Mouse (Mus musculus) left cerebral cortex, adult 2 months (tissue): ENCODE results near the gene Vegfb. TPM values are rescaled to one million over a fixed set of nuclear protein-coding genes. Genes with fewer than 3 reads are reported as not detected.
A peak's percentile ranks its signal among the peaks of the same experiment; 100 is the strongest.

Experiments
- DNase-seq, 2 experiments: peaks; one replicate each; pipeline ENCODE4 v3.0.0; 2021 to 2022; ENCODE audit warnings: low spot score in 2 of 2, mixed read lengths in 1 of 2; ENCODE audit errors: extremely low spot score in 1 of 2
- H3K27ac ChIP-seq: fragments of 200-600 bp; 2 replicates; pipeline ENCODE4 v1.8.1; 2022
- H3K4me3 ChIP-seq: fragments of 200-600 bp; 2 replicates; pipeline ENCODE4 v1.8.1; 2022
- CTCF ChIP-seq: fragments of 200-600 bp; IDR thresholded peaks from 2 replicates; pipeline ENCODE4 v1.8.1; 2022; ENCODE audit warnings: antibody characterized with exemption, mild to moderate bottlenecking, moderate library complexity
- intact Hi-C: fragments of 180-260 bp; cut with DNase I; formaldehyde crosslinking; loops from one replicate; pipeline ENCODE4 v1.15.1; 2025
- total RNA-seq, 2 experiments: library from RNA; stranded (reverse); gene quantifications; 2 replicates each; pipeline ENCODE4 v1.2.3; 2021

Vegfb gene
- total RNA-seq, 2 experiments from 2014 or later = 89.4 to 101 TPM

GRCm38 (mm10) chr19:6947742-6948141 lies 39.7 kb downstream of the Vegfb start:
- TF ChIP-seq CTCF = no peak
- no peak overlapping the region for H3K4me3 ChIP-seq
- no peak overlapping the region for H3K27ac ChIP-seq
- intact Hi-C loops = loop anchor here (5.0 kb wide), 1 partner anchor 700 kb away; no protein-coding TSS in a partner anchor
- no peak for DNase-seq

DNA sequence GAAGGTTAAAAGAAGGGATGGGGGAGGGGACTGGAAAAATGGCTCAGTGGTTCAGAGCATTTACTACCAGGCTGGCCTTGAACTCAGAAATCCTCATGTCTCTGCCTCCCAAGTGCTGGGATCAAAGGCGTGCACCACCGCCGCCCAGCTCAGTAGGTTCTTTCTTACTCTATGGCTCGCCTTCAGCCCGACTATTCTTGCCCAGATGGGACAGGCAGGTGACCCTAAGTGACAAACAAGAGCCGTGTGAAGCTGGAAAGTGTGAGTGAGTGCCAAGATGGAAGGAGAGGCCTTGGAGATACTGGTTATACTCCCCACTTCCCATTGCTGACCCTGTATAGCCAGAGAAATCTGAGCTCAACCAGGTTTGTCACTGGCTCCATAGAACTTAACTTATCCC lies 43.7 kb downstream of the Vegfb start:
- intact Hi-C loops = loop anchor here (5.0 kb wide), 1 partner anchor 34 kb away; the partner anchor contains the start of gene Plcb3
- Histone ChIP-seq H3K4me3 (no peak overlapping the region), H3K27ac (no peak overlapping the region)
- DNase-seq = no peak
- TF ChIP-seq CTCF = no peak

DNA sequence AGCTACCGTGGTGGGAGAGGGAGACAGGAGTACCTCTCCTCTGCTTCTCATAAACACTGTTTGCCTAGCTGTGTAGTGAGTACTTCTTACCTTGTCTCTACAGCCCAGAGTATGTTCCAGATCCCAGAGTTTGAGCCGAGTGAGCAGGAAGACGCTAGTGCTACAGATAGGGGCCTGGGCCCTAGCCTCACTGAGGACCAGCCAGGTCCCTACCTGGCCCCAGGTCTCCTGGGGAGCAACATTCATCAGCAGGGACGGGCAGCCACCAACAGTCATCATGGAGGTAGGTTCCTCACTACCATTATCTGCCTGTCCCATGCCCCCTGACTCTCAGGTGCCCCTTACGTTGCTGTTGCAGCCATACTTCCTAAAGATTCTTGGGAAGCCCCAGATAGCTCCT lies 44.7 kb downstream of the Vegfb start:
- H3K27ac ChIP-seq = peak overlapping the region; percentile 97
- intact Hi-C loops = loop anchor here (1.0 to 5.0 kb wide), 2 partner anchors 8 to 35 kb away; partner anchors contain the start of gene Plcb3
- TF ChIP-seq CTCF = no peak
- peak overlapping the region; percentile 92 for H3K4me3 ChIP-seq
- no peak for DNase-seq

GRCm38 (mm10) chr19:6942249-6942691 lies 45.2 kb downstream of the Vegfb start, which contains the start of gene Gpr137:
Gene Gpr137 (minus strand): TSS chr19:6942480.
- intact Hi-C loops = loop anchor here (1.0 to 5.0 kb wide), 2 partner anchors 8 to 35 kb away; partner anchors contain the start of gene Plcb3
- peak; percentile 92 for DNase-seq
- TF ChIP-seq CTCF = no peak

DNA sequence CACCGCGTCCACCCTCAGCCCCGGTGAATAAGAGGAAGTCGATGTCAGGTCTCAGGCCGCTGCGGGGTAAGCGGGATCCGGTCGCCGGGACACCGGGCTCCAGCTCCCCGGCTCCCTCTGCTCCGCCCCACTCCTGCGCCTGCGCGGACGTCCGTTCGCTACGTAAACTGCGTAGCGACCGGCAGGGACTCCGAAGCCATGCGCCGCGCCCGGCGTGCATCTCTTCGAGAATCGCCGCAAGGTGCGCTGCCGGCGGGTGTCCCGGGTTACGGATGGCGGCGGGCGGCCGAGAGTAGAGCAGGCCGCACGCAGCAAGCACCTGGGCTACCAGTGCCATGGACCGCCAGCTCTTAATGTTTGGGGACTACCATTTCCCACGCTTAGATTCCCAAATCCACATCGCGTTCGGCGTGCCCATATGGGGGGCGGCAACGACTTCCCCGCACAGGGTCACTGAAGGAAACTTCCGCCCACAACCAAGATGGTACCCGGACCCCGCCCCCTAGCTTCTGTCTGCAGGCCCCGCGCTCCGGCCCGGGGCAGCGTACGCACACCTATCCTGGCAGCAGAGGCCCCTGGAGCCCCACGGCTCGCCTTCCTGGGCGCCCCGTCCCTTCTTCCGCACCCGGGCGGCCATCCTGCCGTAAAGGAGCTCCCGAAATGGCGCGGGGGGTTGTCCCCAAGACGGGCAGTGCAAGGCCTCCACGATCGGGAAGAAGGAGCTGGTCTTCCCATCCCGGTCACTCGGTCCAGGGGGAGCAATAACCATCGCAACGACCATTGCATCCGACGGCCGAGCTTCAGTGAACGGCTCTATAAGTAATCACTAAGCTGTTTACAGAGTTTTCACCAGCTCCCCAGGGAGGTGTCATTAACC lies 45.8 kb downstream of the Vegfb start, which contains the start of gene Bad:
TSS of gene Bad (plus strand) at position 490 of the 877 bp plus-strand sequence.
- DNase-seq = peak; percentile 92 to 96
- intact Hi-C loops = loop anchor here (1.0 to 5.0 kb wide), 2 partner anchors 9 to 36 kb away; partner anchors contain the start of gene Plcb3
- Histone ChIP-seq H3K27ac (peak within 1 kb of the TSS; percentile 97), H3K4me3 (peak within 1 kb of the TSS; percentile 92)
- TF ChIP-seq CTCF = no peak; the same call in 1 of the 2 replicates

More at GRCm38 (mm10) chr19:6942249-6942691, 45.2 kb downstream of the Vegfb start, which contains the start of gene Gpr137:
- peak within 1 kb of the TSS; percentile 97 for H3K27ac ChIP-seq
- peak within 1 kb of the TSS; percentile 92 for H3K4me3 ChIP-seq

DNA sequence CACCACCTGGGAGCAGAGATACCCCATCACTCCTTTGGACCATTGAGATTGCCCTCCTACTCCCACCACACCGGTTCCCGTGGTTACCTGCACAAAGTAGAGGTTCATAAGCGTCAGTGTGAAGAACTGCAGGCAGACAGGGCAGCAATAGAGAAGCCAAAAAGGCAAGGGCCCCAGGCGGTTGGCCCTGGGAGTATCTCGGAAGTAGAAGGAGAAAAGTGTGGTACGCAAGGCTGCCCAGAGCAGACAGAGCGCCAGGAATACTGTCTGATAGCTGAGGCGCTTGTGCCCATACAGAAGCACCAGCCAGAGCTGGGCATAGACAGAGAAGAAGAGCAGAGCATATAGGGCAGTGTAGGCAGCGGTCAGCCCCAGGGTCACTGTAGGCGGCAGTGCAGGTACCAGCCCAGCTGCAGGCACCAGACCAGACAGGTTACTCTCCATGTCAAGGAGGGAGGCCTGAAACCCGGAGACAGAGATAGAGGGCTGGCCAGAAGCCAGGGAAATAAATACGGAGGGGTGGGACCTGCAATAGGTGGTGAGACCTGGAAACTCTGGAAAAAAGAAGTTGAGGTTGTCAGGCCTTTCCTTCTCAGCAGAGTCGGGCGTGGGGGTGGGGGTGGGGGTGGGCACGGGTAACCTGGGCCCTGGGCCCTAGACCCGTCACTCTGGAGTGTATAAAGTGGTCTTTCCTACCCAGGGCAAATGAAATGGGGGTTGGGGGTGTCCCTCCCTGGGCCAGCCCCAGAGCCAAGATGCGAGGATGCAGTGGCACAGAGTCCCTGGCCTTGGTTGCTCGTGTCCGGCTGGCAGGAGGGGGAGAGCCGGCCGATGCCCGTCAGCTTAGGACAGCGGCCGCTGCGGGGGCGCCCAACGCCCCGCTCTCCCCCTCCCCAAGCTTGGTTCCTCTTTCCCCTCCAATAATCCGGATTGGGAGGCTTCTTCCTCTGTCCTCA lies 46.8 kb downstream of the Vegfb start:
- intact Hi-C loops = loop anchor here (5.0 kb wide), 1 partner anchor 37 kb away; the partner anchor contains the start of gene Plcb3
- Histone ChIP-seq H3K27ac (peak overlapping the region; percentile 97), H3K4me3 (peak overlapping the region; percentile 92)
- no peak for TF ChIP-seq CTCF
- no peak for DNase-seq

GRCm38 (mm10) chr19:6939106-6940002 lies 48.1 kb downstream of the Vegfb start:
- no peak for TF ChIP-seq CTCF
- DNase-seq = no peak
- peak overlapping the region; percentile 92 for H3K4me3 ChIP-seq
- intact Hi-C loops = loop anchor here (5.0 kb wide), 1 partner anchor 38 kb away; the partner anchor contains the start of gene Plcb3
- peak overlapping the region; percentile 97; the same call in 1 of the 2 replicates for H3K27ac ChIP-seq

GRCm38 (mm10) chr19:6937541-6938465 lies 49.6 kb downstream of the Vegfb start:
- intact Hi-C loops = no loop called here
- Histone ChIP-seq H3K27ac (no peak overlapping the region), H3K4me3 (no peak overlapping the region)
- no peak for DNase-seq
- no peak for TF ChIP-seq CTCF

GRCm38 (mm10) chr19:6936299-6936698 lies 51.2 kb downstream of the Vegfb start:
- intact Hi-C loops = no loop called here
- peak; percentile 57 for TF ChIP-seq CTCF
- no peak for DNase-seq
- no peak overlapping the region for H3K4me3 ChIP-seq
- no peak overlapping the region for H3K27ac ChIP-seq
